Mouse (Mus musculus): ENCODE results near the gene Tas2r136.

Tas2r136 gene

DNA sequence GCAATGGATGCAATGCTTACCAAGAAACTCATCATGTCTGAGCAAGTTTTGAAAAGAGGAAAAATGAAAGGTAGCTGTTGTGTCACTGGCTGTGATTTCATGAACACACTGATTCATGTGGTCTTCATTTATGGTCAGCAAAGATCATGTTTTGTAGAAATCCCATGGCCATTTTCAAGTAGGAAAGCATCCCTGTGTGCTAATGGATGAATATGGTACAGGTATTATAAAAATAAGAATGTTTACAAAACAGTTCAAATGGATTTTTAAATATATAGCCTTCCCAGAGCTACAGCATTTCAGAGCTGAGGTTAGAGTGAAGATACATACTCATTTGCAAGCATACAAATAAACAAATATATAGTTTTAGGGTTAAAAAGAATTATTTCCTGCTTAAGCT is at the start of gene Tas2r136:
Tas2r136 (minus strand) TSS at position 101 of the 400 bp plus-strand sequence.
- DNase-seq: no peak

GRCm38 (mm10) chr6:132802518-132802917 is 24.6 kb upstream of the Tas2r136 start, which contains the start of gene Tas2r117:
Tas2r117 (plus strand) TSS chr6:132802818.
- DNase-seq: no peak

DNA sequence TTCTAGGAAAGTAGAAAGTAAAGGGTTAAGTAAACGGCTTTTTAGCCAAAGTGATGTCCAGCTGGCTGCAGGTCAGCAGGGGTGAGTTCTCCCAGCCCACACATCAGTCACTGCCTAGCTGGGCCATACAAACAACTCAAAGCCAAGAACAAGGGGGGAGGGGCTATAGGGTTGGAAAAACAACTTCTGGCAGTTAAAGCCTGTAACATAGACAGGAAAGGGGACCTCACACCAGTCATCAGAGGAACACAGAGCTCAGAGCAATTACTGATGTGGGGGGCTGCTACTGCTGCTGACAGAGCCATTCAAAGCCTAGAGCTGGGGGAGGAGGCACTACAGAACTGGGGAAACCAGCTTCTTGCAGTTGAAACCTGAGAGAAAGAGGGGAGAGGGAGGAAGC is 17.4 kb upstream of the Tas2r136 start:
- no peak for DNase-seq

DNA sequence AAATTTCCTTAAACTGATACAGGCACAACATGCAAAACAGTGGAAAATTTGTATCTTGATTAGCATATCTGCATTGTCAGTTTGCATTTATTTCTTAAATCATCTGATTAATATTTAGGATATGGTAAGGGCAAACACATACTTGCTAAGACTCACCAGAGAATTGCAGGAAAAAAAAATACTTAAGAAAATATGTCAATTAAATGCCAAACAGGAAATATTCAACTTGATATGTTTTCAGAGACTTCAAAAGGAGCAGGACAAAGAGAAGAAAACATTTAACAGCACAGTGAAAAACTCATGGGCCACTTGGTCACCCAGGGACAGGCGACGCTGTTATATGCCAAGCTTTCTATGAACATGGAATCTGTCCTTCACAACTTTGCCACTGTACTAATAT is 16.1 kb downstream of the Tas2r136 start, which contains the start of gene Tas2r102:
Tas2r102 (plus strand) TSS at position 301 of the 400 bp plus-strand sequence.
- no peak for DNase-seq

DNA sequence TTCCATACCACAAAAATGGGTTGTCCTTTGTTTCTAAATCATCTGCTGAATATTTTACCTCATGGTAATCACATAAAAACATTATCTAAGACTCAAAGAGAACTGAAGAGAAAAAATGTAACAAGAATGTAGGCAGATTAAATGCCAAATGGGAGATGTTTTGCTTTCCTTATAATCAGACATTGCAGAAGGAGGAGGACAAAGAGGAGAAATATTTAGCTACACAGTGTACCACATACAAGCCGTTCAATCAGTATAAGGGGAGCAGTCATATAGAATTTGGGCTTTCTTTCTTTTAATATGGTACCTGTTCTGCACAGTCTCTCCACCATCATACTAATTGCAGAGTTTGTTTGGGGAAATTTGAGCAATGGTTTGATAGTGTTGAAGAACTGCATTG is 23.5 kb downstream of the Tas2r136 start, which contains the start of gene Tas2r124:
Tas2r124 (plus strand) TSS at position 301 of the 400 bp plus-strand sequence.
- DNase-seq: no peak

DNA sequence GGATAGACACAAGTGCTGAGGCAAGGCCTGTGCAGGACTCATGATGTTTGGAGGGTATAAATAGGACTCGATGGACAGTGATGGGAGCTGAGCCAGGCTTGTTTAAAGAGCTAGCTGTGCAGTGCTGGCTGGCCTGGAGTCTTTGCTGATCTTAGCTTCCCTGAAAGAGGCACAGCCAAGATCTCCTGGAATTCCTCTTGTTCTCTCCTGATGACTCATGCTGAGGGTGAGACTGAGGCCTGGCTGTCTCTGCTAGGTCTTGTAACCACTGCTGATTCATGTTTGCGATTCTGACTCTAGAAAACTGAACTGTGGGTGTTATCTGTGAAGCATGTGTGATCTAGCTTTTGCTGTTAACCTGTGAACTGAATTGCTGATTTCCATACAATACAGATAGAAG is 27.8 kb downstream of the Tas2r136 start:
- DNase-seq: no peak

DNA sequence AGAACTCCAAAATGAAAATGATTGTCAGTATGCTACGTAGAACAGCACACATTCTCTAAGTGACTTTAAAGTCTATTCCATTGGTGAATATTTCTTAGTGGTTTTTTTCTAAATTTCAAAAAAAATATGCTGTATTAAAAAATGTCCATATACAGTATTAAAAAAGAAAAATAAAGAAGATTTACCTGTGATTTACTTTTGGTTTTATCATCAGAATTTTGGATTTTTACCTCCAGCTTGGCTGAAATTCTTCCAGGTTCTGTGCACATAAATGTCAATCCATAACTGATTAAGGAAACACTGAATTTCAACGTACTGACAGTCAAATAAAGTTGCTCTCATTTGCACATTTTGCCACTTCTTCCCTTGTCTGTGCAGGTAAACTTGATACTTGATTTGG is 40.0 kb downstream of the Tas2r136 start, which contains the start of gene Tas2r115:
Tas2r115 (minus strand) TSS at position 101 of the 400 bp plus-strand sequence.
- DNase-seq: no peak
